Mouse (Mus musculus) testis, postnatal 14 days (tissue): Measurements from ENCODE around the gene Abcc10.

Experiments
- DNase-seq: peaks from one replicate; pipeline ENCODE4 v3.0.0; 2021; ENCODE audit warnings: low spot score

Gene Abcc10

GRCm38 (mm10) chr17:46327906-46328534 is at the start of gene Abcc10:
Gene Abcc10 (minus strand): TSS chr17:46328352.
- DNase-seq: peak; percentile 93

- DNase-seq: no peak
Measured at GRCm38 (mm10) chr17:46371783-46372182, 43.6 kb upstream of the Abcc10 start.

GRCm38 (mm10) chr17:46351026-46351700 is 23.0 kb upstream of the Abcc10 start:
- DNase-seq: no peak

DNA sequence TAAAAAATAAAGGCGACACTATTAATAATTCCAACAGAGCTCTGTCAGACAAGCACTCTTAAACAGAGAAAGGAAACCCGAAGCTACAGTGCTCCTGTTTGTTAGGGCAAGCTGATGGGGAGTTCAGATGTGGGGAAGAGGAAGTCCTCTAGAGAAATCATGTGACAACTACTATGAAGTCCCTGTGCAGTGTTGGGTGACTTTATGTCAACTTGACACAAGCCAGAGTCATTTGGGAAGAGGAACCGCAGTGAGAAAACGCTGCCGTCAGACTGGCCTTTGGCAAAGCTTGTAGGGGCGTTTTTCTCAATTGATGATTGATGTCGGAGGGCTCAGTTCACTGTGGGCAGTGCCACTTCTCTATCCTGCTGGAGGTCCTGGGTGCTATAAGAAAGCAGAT is 13.1 kb upstream of the Abcc10 start:
- DNase-seq: no peak

GRCm38 (mm10) chr17:46336475-46336874 is 8.3 kb upstream of the Abcc10 start:
- DNase-seq: no peak

DNA sequence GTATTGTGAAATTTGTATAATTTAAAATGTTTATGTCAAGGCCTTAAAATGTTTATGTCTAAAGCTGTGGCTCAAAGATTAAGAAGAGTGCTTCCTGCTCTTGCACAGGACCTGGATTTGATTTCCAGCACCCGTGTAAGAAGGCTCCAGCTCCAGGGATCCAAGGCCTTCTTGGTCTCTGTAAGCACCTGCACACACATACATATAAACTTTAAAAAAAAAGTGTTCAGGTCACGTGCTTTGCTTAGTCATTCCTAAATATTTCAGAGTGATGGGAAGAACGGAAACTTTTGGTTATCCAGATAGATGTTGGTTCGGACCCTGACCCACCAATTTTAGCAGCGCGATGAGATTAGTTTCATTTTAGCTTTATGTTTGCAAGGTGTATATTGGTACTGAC is 571 bp upstream of the Abcc10 start:
- no peak for DNase-seq

DNA sequence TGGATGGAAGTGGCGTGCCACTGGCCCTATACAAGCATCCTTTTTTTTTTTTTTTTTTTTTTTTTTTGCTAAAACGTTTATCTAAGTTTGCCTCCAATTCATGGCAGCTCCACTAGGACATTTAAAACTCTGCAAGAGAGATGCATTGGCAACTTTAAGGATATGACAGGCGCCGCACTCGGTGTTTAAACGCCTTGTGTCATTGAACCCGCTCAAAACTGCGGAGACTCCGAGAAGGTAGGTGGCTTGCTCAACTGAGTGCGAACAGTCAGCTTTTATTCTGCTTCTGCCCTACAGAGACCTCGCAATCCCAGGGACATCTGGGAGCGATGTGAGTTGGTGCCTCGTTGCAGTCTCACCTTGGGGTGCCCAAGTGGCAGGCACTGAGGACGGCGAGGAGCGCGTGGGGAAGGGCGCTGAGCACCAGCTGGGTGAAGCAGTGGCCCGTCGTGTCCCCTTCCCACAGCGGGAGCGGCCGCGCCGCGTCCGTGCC is 693 bp downstream of the Abcc10 start:
- DNase-seq: no peak

GRCm38 (mm10) chr17:46322046-46322823 is 5.9 kb downstream of the Abcc10 start:
- no peak for DNase-seq

GRCm38 (mm10) chr17:46320492-46320891 is 7.7 kb downstream of the Abcc10 start:
- no peak for DNase-seq

DNA sequence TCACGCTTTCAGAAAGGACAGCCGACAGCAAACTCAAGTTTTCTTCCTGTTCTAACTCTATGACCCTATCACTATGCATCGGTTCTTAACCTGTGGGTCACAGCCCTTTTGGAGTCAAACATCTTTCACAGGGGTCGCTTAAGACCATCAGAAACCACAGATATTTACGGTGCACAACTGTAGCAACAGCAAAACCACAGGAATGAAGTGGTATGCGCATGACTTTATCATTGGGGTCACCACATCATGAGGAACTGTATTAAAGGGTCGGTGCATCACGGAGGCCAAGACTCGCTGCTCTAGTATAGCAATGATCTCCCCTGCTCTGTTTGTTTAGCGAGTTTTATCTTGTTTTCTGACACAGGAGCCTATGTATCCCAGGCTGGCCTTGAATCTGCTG is 12.3 kb downstream of the Abcc10 start:
- DNase-seq: no peak

GRCm38 (mm10) chr17:46313135-46313715 is 14.9 kb downstream of the Abcc10 start:
- DNase-seq: no peak

GRCm38 (mm10) chr17:46310515-46310914 is 17.6 kb downstream of the Abcc10 start:
- DNase-seq: no peak

- DNase-seq: no peak
Measured at GRCm38 (mm10) chr17:46309835-46310234, 18.3 kb downstream of the Abcc10 start.

DNA sequence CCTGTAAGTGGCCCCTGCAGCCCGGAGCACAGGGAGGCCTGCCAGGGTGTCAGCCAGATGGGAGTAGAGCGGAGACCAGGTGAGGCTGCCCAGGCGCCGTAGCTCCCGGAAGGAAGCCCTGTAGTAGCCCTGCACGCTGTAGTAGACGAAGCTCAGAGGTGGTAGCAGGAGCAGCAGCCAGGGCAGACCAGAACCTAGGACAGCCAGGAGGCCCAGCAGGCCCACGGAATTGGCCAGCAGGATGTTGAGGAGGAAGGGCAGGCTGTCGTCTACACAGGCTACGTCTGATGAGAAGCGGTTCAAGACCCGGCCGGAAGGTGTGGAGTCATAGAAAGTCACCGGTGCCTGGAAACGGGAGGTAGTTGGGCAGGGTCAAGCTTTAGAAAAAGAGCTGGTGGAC is 21.2 kb downstream of the Abcc10 start:
- DNase-seq: no peak

- DNase-seq: no peak
Measured at GRCm38 (mm10) chr17:46304184-46304583, 24.0 kb downstream of the Abcc10 start.

DNA sequence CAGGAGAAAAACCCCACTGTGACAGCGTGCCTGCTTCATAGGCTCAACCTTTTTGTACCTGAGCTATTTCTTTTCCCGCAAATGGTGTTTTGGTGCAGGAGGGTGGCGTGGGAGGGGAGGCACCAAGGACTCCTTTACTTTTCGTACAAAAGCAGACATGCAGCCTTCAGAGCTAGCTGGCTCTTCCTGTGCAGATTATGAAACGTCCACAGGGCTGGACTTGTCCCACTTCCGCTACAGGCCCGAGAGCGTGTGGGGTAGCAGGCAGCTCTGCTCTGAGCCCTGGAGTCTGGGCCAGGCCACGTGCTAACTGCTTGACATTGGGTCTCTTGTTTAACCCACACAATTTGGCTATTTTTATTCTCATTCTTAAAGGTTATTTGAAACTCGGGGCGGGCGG is 26.3 kb downstream of the Abcc10 start:
- DNase-seq: no peak

- peak; percentile 74 for DNase-seq
Measured at GRCm38 (mm10) chr17:46298220-46298913, 29.8 kb downstream of the Abcc10 start.

GRCm38 (mm10) chr17:46297364-46298219 is 30.6 kb downstream of the Abcc10 start, which contains the start of gene Dlk2:
Gene Dlk2 (plus strand): TSS chr17:46297421.
- no peak for DNase-seq

GRCm38 (mm10) chr17:46297028-46297363 is 31.2 kb downstream of the Abcc10 start:
- no peak for DNase-seq

- DNase-seq: no peak
Measured at GRCm38 (mm10) chr17:46296601-46297000, 31.6 kb downstream of the Abcc10 start.

DNA sequence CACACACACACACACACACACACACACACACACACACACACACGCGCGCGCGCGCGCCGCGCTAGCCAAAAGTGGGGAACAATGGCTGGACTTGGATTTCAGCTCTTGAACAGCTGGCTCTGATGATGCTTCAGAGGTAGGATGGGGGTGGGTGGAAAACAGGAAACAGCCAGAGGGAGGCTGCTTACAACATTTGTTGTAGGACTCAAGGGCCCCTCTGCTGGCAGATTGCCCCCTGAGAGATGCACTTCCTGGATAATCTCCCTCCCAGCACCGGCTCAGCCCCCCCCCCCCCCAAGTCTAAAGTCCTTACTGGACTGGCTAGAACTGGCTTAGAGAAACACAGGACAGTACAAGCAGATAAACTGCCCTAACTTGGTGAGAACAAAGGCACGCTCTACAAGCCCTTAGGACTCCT is 40.5 kb downstream of the Abcc10 start:
- no peak for DNase-seq
